Comparison of ENCODE assay signal across 23 mouse cellular contexts in the genomic region with DNA sequence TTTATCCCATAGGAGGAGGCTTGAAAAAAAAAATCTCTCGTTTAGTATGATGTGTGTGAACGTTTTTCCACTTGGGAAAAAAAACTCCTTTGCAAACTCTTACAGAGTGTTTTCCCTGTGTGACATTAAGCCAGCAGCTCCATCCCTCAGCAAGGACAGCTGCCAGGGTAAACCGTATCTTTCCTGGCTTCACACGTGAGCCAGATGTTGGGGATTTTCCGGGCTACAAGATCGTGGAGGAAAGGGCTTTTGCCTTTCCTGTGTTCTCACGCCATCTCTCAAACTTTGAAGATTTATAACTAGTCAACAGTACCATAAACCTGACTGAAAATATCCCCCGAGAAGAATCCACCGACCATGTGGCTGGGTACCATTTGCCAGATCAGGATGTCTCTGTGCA.
DNase-seq lines count a peak whose midpoint lies in the region; ATAC-seq and TF ChIP-seq lines count a peak whose summit lies in the region.
"Had no signal": no experiment of that assay in that cellular context is flagged by ENCODE, and none has a peak within 500 bp of the region (broad histone marks: within the 10 kb centered on the region; RNA-seq: fewer than 3 reads in every experiment).

No protein-coding gene starts in this region.

- ATAC-seq in lung, postnatal 0 days: no peak
- ATAC-seq: CD4-positive, CD25-positive, alpha-beta regulatory T cell, adult 4 months; forebrain, embryonic 15.5 days; hindbrain, postnatal 0 days had no signal

- in situ Hi-C loops in CH12.LX (cut with MboI; ENCODE audit: low pct_ligation_motif_present, low pct_unique_long_range_greater_than_20kb, low sequenced_read_pairs): no loop called here

- H3K4me1 ChIP-seq in heart, embryonic 10.5 days: no peaks in the 10 kb centered on the region
- H3K4me1 ChIP-seq in CH12.LX (ENCODE audit: control insufficient read depth in 1 of 2, insufficient read depth in 2 of 2): peaks cover 0 to 19% of the 10 kb centered on the region in 2 experiments; a peak in 2 of 4 replicates
- H3K4me1 ChIP-seq in embryonic fibroblast, embryonic 13.5 days (ENCODE audit: control insufficient read depth, insufficient read depth, low read length): no peaks in the 10 kb centered on the region
- H3K4me1 ChIP-seq in lung, postnatal 0 days (ENCODE audit: insufficient read depth, low read depth, low read length): no peaks in the 10 kb centered on the region
- H3K4me1 ChIP-seq: embryonic facial prominence, embryonic 15.5 days; forebrain, embryonic 15.5 days; heart, embryonic 15.5 days; hindbrain, embryonic 12.5 days had no signal

- no peak for TF ChIP-seq RAD21 in CH12.LX (IDR thresholded peaks at IDR 0.05; ENCODE audit: low read depth, low read length)

- H3K27ac ChIP-seq in heart, embryonic 10.5 days: no peak overlapping the region
- no peak overlapping the region for H3K27ac ChIP-seq in CH12.LX (ENCODE audit: insufficient read depth, low read depth)
- H3K27ac ChIP-seq in embryonic fibroblast, embryonic 13.5 days (ENCODE audit: insufficient read depth, low read length): peak overlapping the region; percentile 38; the same call in 1 of the 2 replicates
- no peak overlapping the region for H3K27ac ChIP-seq in lung, postnatal 0 days (ENCODE audit: low read length)
- H3K27ac ChIP-seq: embryonic facial prominence, embryonic 15.5 days; forebrain, embryonic 15.5 days; heart, embryonic 15.5 days; hindbrain, embryonic 12.5 days; hindbrain, postnatal 0 days had no signal

- no peak for TF ChIP-seq POLR2A in CH12.LX (IDR thresholded peaks at IDR 0.05; ENCODE audit: low read depth, low read length)
- no peak for TF ChIP-seq POLR2A in embryonic fibroblast, embryonic 13.5 days (IDR thresholded peaks at IDR 0.05; ENCODE audit: low read depth, low read length)

- TF ChIP-seq CTCF in CH12.LX (conservative IDR thresholded peaks at IDR 0.05 in 1 of 2, IDR thresholded peaks at IDR 0.05 in 1 of 2; ENCODE audit: low read depth in 2 of 2, low read length in 2 of 2): no peak
- no peak for TF ChIP-seq CTCF in embryonic fibroblast, embryonic 13.5 days (IDR thresholded peaks at IDR 0.05; ENCODE audit: borderline replicate concordance, insufficient read depth, low read length)
- TF ChIP-seq CTCF in lung, postnatal 0 days (IDR thresholded peaks at IDR 0.05): no peak

- no peak overlapping the region for H3K4me3 ChIP-seq in heart, embryonic 10.5 days
- no peak overlapping the region for H3K4me3 ChIP-seq in CH12.LX (replicated peaks in 1 of 3; ENCODE audit: low read depth in 2 of 3, low read length in 2 of 3, poor library complexity in 1 of 3)
- H3K4me3 ChIP-seq in embryonic fibroblast, embryonic 13.5 days (ENCODE audit: insufficient read depth, low read length): no peak overlapping the region
- H3K4me3 ChIP-seq in lung, postnatal 0 days (ENCODE audit: low read depth, low read length): no peak overlapping the region
- H3K4me3 ChIP-seq: embryonic facial prominence, embryonic 15.5 days; forebrain, embryonic 15.5 days; heart, embryonic 15.5 days; hindbrain, embryonic 12.5 days had no signal

- no peak for TF ChIP-seq EP300 in CH12.LX (IDR thresholded peaks at IDR 0.05; ENCODE audit: low read length)
- TF ChIP-seq EP300 in lung, postnatal 0 days (IDR thresholded peaks at IDR 0.05): no peak

- DNase-seq in gastrocnemius, postnatal 25 days: peak; percentile 6
- no peak for DNase-seq in gastrocnemius, adult 8-10 months (ENCODE audit: low spot score in 2 of 2)
- peak; percentile 19 to 23 for DNase-seq in heart, adult 9 months (ENCODE audit: low spot score in 2 of 2)
- DNase-seq in heart, embryonic 10.5 days (ENCODE audit: low spot score): no peak
- no peak for DNase-seq in CH12.LX (ENCODE audit: extremely low read depth)
- DNase-seq in layer of hippocampus, postnatal 14 days (ENCODE audit: low spot score in 2 of 2): no peak
- no peak for DNase-seq in lung, postnatal 0 days (ENCODE audit: low spot score)
- DNase-seq: adrenal gland, postnatal 14 days; B cell, adult 2 months; cerebellum, adult 11-12 months; cerebellum, adult 9-10 months; cerebellum, postnatal 25 days; gastrocnemius, postnatal 14 days; heart, postnatal 4 days; kidney, adult 11 months; kidney, adult 9 months had no signal

- no peaks in the 10 kb centered on the region for H3K79me2 ChIP-seq in CH12.LX (replicated peaks; ENCODE audit: control insufficient read depth, extremely low read depth, insufficient read depth, poor library complexity, severe bottlenecking)

- no peaks in the 10 kb centered on the region for H3K36me3 ChIP-seq in heart, embryonic 10.5 days
- no peaks in the 10 kb centered on the region for H3K36me3 ChIP-seq in CH12.LX (replicated peaks in 1 of 2; ENCODE audit: control insufficient read depth in 1 of 2, insufficient read depth in 1 of 2, low read length in 1 of 2)
- H3K36me3 ChIP-seq in lung, postnatal 0 days (ENCODE audit: insufficient read depth, low read length): no peaks in the 10 kb centered on the region
- H3K36me3 ChIP-seq: embryonic facial prominence, embryonic 15.5 days; forebrain, embryonic 15.5 days; heart, embryonic 15.5 days; hindbrain, embryonic 12.5 days had no signal

- no peaks in the 10 kb centered on the region for H3K9me3 ChIP-seq in heart, embryonic 10.5 days
- no peaks in the 10 kb centered on the region for H3K9me3 ChIP-seq in CH12.LX (replicated peaks; ENCODE audit: low read length)
- H3K9me3 ChIP-seq in lung, postnatal 0 days (ENCODE audit: low read length): no peaks in the 10 kb centered on the region
- H3K9me3 ChIP-seq: embryonic facial prominence, embryonic 15.5 days; forebrain, embryonic 15.5 days; heart, embryonic 15.5 days; hindbrain, embryonic 12.5 days had no signal

- H3K27me3 ChIP-seq in heart, embryonic 10.5 days (ENCODE audit: insufficient read depth, poor library complexity, severe bottlenecking): no peaks in the 10 kb centered on the region
- H3K27me3 ChIP-seq in CH12.LX (replicated peaks): no peaks in the 10 kb centered on the region
- H3K27me3 ChIP-seq in lung, postnatal 0 days (replicated peaks; ENCODE audit: insufficient read depth, low read length): no peaks in the 10 kb centered on the region
- H3K27me3 ChIP-seq: embryonic facial prominence, embryonic 15.5 days; forebrain, embryonic 15.5 days; heart, embryonic 15.5 days; hindbrain, embryonic 12.5 days had no signal

- dilution Hi-C loops in CH12.LX (cut with MboI; ENCODE audit: extremely low pct_ligation_motif_present, extremely low pct_unique_long_range_greater_than_20kb, low sequenced_read_pairs): no loop called here

- peak overlapping the region; percentile 61 for H3K4me2 ChIP-seq in CH12.LX (ENCODE audit: insufficient read depth, low read depth, poor library complexity, severe bottlenecking)
- H3K4me2 ChIP-seq in lung, postnatal 0 days (replicated peaks; ENCODE audit: low read depth, low read length): no peak overlapping the region
- H3K4me2 ChIP-seq: embryonic facial prominence, embryonic 15.5 days; forebrain, embryonic 15.5 days; heart, embryonic 15.5 days; hindbrain, embryonic 12.5 days had no signal

- WGBS in heart, embryonic 10.5 days: 61% methylated on average over 9 of the region's 9 CpGs
- WGBS in lung, postnatal 0 days: 34% methylated on average over 9 of the region's 9 CpGs

- H3K9ac ChIP-seq in CH12.LX (ENCODE audit: insufficient read depth, low read depth): no peak overlapping the region
- no peak overlapping the region for H3K9ac ChIP-seq in lung, postnatal 0 days (replicated peaks; ENCODE audit: low read depth)
- H3K9ac ChIP-seq: embryonic facial prominence, embryonic 15.5 days; forebrain, embryonic 15.5 days; heart, embryonic 15.5 days; hindbrain, embryonic 12.5 days had no signal

TF ChIP-seq in CH12.LX, 34 proteins besides CTCF, POLR2A, EP300 and RAD21:
- TF ChIP-seq HCFC1 (IDR thresholded peaks at IDR 0.05; ENCODE audit: low read depth, low read length) (no peak), JUN (IDR thresholded peaks at IDR 0.05; ENCODE audit: insufficient read depth, low read depth, low read length) (no peak), MAZ (IDR thresholded peaks at IDR 0.05; ENCODE audit: low read depth, low read length) (no peak), NRF1 (IDR thresholded peaks at IDR 0.05; ENCODE audit: low read depth, low read length) (no peak), BHLHE40 (IDR thresholded peaks at IDR 0.05; ENCODE audit: low read depth, low read length) (peak; percentile 60; the same call in 1 of the 2 replicates)

Comparison
In these comparisons a context has a peak if more than half of its experiments do, and no peak if none do; other contexts are left out.
1. DNase-seq: peak in gastrocnemius, postnatal 25 days (single experiment) and heart, adult 9 months (2 of 2); none in gastrocnemius, adult 8-10 months (0 of 2), heart, embryonic 10.5 days (single experiment), CH12.LX (single experiment), layer of hippocampus, postnatal 14 days (0 of 2) and lung, postnatal 0 days (single experiment).